Mouse (Mus musculus): ENCODE measurements around the gene Ndufa8.
A peak's percentile ranks its signal among the peaks of the same experiment; 100 is the strongest.

Gene Ndufa8

DNA sequence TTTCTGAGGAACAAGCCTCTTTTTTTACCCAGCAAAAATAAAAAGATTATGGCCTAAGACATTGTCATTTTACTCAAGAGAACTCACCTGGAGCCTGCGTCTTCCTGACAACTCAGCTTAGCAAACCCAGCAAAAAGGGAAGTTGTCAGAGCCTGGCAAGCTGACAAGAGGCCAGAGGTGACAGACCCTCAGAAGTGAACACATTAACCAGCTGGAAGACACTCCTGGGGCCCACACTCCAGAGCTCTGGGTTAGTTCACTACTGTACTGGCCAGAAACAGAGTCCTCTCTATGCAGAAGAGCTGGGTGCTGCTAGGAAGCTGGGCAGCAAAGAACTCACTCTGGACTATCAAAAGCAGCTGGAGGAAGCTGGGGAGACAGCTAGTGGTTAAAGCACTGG is 8.3 kb downstream of the Ndufa8 start:
- no peak for DNase-seq

GRCm38 (mm10) chr2:36039297-36039985 is 9.8 kb downstream of the Ndufa8 start:
- DNase-seq = no peak

- DNase-seq = no peak
Observed at GRCm38 (mm10) chr2:36035413-36036081, 13.7 kb downstream of the Ndufa8 start.

DNA sequence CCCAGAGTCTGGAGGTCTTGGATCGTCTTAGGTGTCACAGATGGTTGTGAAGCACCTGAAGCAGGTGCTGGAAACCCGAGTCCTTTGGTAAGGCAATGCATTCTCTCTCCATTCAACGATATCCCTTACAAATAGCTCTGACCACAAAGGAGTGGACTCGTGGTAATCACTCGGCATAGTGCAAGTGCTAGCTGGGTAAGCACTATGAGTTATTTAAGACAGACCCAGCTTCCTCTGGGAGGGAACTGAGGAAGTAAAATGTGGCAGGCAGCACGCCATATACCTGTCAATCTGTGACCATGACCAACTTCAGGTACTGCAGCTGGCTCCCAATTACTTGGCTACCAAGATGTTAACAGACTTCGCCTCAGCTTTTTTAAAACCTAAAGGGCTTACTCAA is 14.3 kb downstream of the Ndufa8 start:
- no peak for DNase-seq

GRCm38 (mm10) chr2:36033966-36034365 is 15.2 kb downstream of the Ndufa8 start:
- no peak for DNase-seq

DNA sequence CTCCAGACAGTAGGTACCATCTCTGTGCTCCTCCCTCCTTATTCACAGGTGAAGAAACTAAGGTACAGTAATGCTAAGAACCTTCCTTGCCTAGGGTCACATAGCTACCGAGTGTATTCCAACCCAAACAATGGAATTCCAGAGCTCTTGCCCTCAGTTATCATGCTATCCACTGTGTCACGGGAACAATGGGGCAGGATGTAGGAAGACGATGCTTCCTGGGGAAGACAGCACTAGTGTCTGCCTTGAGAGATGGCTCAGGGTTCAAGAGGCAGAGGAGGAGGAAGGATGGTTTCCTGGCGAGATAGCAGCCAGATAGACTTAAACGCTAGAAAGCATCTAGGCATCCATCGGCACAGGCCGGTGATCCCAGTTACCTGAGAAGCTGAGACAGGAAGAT is 16.3 kb downstream of the Ndufa8 start:
- no peak for DNase-seq

- peak; percentile 34 to 46 for DNase-seq
Observed at GRCm38 (mm10) chr2:36023291-36023690, 25.9 kb downstream of the Ndufa8 start.

GRCm38 (mm10) chr2:36021385-36022159 is 27.6 kb downstream of the Ndufa8 start:
- peak; percentile 94 to 97 for DNase-seq

- DNase-seq = no peak
Observed at GRCm38 (mm10) chr2:36013010-36013409, 36.2 kb downstream of the Ndufa8 start.

- DNase-seq = peak; percentile 67 to 72
Observed at GRCm38 (mm10) chr2:36011331-36011825, 37.8 kb downstream of the Ndufa8 start.

DNA sequence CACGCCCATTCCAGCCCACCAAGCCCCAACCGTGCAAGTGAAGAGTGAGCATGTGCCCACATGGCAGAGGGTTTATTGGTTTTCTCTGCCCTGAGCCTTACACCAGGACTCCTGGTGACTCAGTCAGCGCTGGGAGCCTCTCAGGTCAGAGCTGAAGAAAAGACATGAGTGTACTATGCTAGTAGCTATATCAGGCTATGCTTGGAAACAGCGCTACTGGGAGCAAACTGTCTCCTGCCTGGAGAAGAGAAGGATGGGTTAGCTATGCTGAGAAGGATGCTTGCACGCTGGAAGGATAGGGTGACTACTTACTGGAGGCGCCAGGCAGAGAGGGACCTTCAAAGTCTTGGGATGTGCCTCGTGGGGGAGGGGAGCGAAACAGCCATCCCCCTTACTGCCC is 38.6 kb downstream of the Ndufa8 start:
- DNase-seq = peak in 1 of 2 experiments; percentile 20

- DNase-seq = peak; percentile 89 to 90
Observed at GRCm38 (mm10) chr2:36009386-36009785, 39.8 kb downstream of the Ndufa8 start.

DNA sequence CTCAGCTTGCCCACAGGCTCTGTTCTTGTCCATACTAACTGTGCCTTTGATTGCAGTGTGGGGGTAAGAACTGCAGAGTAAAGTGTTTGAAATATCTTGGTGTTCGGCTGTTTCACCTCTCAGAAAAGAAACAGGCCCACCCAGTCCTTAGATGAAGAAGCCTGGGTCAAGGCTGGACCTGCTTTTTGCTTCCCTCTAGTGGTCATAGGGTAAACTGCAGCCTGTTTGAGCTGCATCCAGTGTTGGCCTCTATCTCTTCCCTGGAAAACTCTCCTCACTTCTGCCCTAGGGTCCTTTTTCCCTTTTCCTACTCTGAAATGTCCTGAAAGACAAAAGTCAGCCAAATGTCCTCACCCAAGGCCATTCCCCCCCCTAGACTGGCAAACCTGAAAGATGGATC is 41.1 kb downstream of the Ndufa8 start:
- peak; percentile 80 to 88 for DNase-seq

DNA sequence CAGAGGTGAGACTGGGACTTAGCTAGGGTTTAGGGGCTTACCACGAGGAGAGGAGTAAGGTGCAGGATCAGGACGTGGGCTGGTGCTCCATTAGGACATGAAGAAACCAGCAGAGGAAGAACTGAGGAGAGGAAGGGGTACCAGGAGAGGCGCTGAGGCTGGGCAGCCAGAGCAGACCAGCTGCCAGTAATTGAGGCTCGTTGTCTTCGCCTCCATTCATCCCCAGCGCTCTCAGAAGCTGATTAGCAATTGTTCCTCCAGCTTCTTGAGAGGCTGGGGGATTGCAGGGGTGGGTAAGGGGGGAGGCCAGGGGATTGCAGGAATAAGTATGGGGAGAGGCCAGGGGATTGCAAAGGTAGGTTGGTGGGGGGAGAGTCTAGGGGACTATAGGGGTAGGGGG is 47.0 kb downstream of the Ndufa8 start:
- no peak for DNase-seq

DNA sequence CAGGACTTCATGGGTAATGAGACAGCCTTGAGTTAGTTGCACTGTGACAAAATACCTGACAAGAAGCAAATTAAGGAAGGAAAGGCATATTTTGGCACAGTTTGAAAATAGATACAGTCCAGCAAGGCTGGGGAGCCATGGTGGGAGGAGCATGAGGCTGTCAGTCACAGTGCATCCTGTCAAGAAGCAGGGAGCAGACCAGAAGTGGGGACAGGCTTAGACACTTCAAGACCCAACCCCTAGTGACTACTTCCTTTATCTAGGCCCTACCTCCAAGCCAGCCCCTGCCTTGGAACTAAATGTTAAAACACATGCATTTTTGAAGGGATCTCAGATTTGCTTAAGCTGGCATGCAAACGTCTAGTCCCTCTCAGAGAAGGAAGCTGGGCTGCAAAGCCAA is 48.8 kb downstream of the Ndufa8 start:
- DNase-seq = no peak

DNA sequence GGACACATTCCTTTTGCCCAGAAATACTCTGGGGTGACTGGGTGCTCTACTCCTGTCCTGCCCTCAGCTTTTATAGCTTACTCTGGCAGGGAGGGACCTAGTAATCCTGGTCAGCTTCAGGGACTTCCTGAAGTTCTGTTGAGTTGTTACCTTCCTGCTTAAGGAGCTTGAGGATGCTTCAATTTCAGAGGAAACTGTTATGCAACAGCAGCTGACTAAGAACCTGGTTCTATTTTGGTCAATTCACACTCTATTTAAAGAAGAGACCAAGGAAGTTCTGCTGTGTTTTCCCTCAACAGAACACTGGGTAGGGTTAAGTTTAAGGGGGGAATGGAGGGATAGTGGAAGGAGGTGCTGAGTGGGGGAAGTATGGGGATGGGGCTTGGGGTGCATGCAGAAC is 50.0 kb downstream of the Ndufa8 start:
- no peak for DNase-seq

DNA sequence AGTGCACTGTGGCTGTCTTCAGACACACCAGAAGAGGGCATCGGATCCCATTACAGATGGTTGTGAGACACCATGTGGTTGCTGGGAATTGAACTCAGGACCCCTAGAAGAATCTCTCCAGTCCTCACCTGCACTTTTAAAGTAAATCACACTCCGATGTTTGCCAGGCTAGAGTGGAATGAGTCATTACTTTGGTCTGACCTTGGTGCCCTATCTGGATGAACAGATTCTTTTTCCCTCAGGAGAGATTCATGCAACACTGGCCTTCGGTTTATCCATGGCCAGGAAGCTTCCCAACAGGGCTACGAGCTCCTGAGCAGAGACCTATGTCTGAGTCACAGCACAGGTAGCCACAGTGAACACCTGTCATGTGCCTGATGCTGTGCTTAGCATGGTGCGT is 50.8 kb downstream of the Ndufa8 start:
- no peak for DNase-seq

GRCm38 (mm10) chr2:35996753-35997152 is 52.5 kb downstream of the Ndufa8 start:
- DNase-seq = no peak

DNA sequence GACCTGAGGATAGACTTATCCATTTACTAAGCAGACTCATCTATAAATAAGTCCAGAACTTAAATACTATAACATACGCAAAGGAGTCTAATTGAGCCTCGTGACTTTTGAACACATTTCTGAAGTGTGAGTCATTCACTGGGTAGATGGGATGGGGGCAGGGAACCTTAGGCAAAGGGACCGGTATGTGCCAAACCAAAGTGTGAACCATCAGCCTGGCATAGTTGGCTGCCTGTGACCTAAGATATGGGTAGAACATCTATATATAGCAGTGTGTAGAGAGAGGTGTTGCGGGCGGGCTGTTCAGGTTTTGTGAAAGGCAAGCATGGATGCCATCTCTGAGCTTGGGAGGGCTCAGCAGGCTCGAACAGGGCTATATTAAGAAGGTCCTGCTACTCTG is 54.9 kb downstream of the Ndufa8 start:
- DNase-seq = no peak

DNA sequence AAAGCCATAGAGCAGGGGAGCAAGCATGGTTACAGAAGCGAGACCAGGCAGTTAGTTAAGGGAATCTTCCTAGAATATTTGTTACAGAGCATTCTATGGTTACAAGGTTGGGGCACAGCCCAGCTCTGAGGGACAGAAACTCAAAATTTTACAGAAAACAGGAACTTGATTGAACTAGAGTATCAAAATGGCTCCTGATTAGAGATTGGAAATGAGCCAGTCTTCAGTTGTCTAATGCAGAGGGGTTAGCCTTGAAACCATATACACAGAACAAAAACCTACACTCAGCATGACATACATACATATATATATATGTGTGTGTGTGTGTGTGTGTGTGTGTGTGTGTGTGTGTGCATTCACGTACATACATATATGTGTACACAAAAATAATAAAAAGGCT is 55.7 kb downstream of the Ndufa8 start:
- DNase-seq = no peak

DNA sequence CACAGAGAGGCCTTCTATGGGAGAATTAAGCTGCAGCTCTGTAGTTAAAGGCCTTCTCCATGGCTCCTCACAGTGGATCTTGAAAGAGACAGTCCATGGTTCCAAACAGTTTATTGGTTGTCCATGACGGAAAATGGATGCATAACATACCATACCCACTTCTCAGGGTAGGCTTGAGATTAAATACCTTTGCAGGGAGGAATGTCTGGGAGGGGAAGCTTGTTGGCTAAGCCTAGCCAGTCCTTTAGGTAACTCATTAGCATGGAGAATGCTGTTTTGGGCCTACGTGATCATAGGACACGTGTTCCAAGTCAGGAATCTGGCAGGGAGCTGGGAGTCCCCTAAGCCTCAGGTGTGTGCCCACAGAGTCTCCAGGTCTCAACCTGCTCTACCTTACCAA is 56.9 kb downstream of the Ndufa8 start:
- DNase-seq = no peak
